Mouse (Mus musculus): ENCODE results near the gene Gm11985. TPM values are rescaled to one million over a fixed set of nuclear protein-coding genes. Genes with fewer than 3 reads are reported as not detected.
"Not testable (repeated sequence)": the region's sequence is repeated elsewhere in the genome, so short reads cannot be mapped to it uniquely, and the experiment has no call there.

The Gm11985 gene
- polyA plus RNA-seq, 1 experiment from 2014 or later: not detected

DNA sequence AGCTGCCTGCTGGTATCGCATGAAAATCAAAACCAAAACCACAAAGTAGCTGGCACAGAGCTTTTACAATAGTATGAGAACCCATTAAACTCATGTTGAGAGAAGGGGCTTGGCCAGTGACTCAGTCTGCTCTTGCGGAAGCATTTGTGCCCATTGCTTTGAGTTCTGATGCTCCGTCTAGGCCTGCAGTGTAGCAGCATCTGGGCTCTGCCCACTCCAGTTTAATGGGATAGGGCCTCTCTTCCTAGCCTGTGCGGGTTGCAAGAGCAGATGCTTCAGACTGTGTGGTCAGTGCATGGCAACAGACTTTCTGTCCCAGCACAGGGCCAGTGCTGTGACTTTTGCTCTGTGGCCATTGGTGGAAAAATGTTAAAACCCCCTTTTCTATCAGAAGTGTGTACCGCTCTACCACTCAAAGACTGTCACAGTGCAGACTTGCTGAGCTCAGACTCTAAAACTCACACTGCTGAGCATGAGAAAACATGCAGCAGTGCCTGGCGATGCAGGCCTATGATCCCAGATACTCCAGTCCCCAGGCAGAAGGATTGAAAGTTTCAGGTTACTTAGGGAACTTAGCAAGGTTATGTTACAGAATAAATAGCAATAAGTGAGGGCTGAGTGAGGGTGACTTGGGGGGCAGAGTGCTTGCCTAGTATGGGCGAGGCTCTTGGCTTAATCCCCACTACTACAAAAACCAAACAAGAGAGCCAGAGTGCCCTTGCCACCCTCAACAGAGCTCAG lies 38.6 kb upstream of the Gm11985 start:
- no peak for ATAC-seq (replicated peaks; ENCODE audit: low FRiP score)
- Histone ChIP-seq H3K4me1 (replicated peaks; ENCODE audit: control insufficient read depth, insufficient read depth, low read length) (no peaks in the 10 kb centered on the region), H3K27me3 (replicated peaks; ENCODE audit: control insufficient read depth, insufficient read depth, low read length) (no peaks in the 10 kb centered on the region), H3K4me3 (ENCODE audit: low read depth, low read length) (no peak overlapping the region), H3K36me3 (ENCODE audit: control insufficient read depth, insufficient read depth, low read length) (no peaks in the 10 kb centered on the region), H3K9ac (ENCODE audit: low read depth, low read length) (no peak overlapping the region), H3K9me3 (ENCODE audit: control insufficient read depth, low read length) (no peaks in the 10 kb centered on the region), H3K4me2 (no peak overlapping the region), H3K27ac (ENCODE audit: low read depth, low read length) (no peak overlapping the region)
- 73% methylated on average over 7 of the region's 7 CpGs for WGBS
- DNase-seq (ENCODE audit: low spot score): no peak

- no peak overlapping the region for H3K9ac ChIP-seq (ENCODE audit: low read depth, low read length)
- no peak for DNase-seq (ENCODE audit: low spot score)
Observed at GRCm38 (mm10) chr11:7226200-7226599, 37.8 kb upstream of the Gm11985 start.

GRCm38 (mm10) chr11:7221826-7222225 lies 33.5 kb upstream of the Gm11985 start:
- H3K4me2 ChIP-seq; H3K27ac ChIP-seq (ENCODE audit: low read depth, low read length); DNase-seq (ENCODE audit: low spot score); ATAC-seq (replicated peaks; ENCODE audit: low FRiP score); H3K4me3 ChIP-seq (ENCODE audit: low read depth, low read length); H3K36me3 ChIP-seq (ENCODE audit: control insufficient read depth, insufficient read depth, low read length); H3K4me1 ChIP-seq (replicated peaks; ENCODE audit: control insufficient read depth, insufficient read depth, low read length); H3K9me3 ChIP-seq (ENCODE audit: control insufficient read depth, low read length); H3K9ac ChIP-seq (ENCODE audit: low read depth, low read length); H3K27me3 ChIP-seq (replicated peaks; ENCODE audit: control insufficient read depth, insufficient read depth, low read length): not testable (repeated sequence)
- WGBS: 70% methylated on average over 8 of the region's 8 CpGs

More at GRCm38 (mm10) chr11:7226200-7226599, 37.8 kb upstream of the Gm11985 start:
- Histone ChIP-seq H3K27me3 (replicated peaks; ENCODE audit: control insufficient read depth, insufficient read depth, low read length) (no peaks in the 10 kb centered on the region), H3K4me3 (ENCODE audit: low read depth, low read length) (no peak overlapping the region), H3K4me2 (no peak overlapping the region), H3K4me1 (replicated peaks; ENCODE audit: control insufficient read depth, insufficient read depth, low read length) (no peaks in the 10 kb centered on the region), H3K36me3 (ENCODE audit: control insufficient read depth, insufficient read depth, low read length) (no peaks in the 10 kb centered on the region), H3K27ac (ENCODE audit: low read depth, low read length) (no peak overlapping the region), H3K9me3 (ENCODE audit: control insufficient read depth, low read length) (no peaks in the 10 kb centered on the region)
- 66% methylated on average over 2 of the region's 2 CpGs for WGBS
- ATAC-seq (replicated peaks; ENCODE audit: low FRiP score): no peak

DNA sequence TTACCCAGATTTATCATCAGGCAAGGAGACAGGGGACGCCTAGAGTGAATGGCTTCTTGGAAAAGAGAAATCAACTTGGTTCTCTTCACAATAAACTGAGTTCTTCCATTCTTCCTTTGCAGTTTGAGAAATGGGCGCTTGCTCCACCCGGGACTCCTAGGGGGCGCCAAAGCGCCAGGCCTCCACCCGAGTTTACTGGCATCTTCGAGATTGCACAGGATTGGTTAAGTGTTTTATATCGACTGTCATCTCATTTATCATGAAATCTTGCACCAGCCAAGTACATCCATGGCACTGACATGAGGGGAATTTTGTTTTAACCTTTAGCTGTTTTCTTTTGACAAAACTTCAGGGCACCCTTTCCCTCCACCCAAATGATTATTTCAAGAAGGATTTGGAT lies 27.3 kb upstream of the Gm11985 start:
- H3K27ac ChIP-seq (ENCODE audit: low read depth, low read length): no peak overlapping the region
- peaks cover 37% of the 10 kb centered on the region for H3K27me3 ChIP-seq (replicated peaks; ENCODE audit: control insufficient read depth, insufficient read depth, low read length)
- DNase-seq (ENCODE audit: low spot score): no peak
- WGBS: 13% methylated on average over 8 of the region's 8 CpGs
- H3K9me3 ChIP-seq (ENCODE audit: control insufficient read depth, low read length): no peaks in the 10 kb centered on the region
- no peak overlapping the region for H3K9ac ChIP-seq (ENCODE audit: low read depth, low read length)
- no peak for ATAC-seq (replicated peaks; ENCODE audit: low FRiP score)
- H3K4me3 ChIP-seq (ENCODE audit: low read depth, low read length): no peak overlapping the region
- no peaks in the 10 kb centered on the region for H3K4me1 ChIP-seq (replicated peaks; ENCODE audit: control insufficient read depth, insufficient read depth, low read length)
- H3K4me2 ChIP-seq: no peak overlapping the region
- H3K36me3 ChIP-seq (ENCODE audit: control insufficient read depth, insufficient read depth, low read length): no peaks in the 10 kb centered on the region

DNA sequence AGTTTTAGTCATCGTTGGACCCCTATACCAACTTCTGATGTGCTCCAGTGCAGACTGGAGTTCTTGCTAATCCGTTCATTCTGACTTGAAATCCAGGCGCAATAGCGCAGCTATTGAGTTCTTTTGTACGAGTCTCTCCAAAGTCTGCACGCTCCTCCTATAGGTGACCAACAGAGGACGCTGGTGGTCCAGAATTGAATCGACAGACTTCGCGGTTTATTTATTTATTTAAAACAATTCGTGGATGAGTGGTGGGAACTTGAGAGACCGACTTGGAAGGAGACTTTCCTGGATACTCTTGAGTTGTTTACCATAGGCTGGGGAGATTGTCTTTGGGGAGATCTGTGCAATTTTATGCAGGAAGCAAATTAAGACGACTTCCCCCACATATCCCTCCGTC lies 26.4 kb upstream of the Gm11985 start:
- ATAC-seq (replicated peaks; ENCODE audit: low FRiP score): no peak
- H3K4me3 ChIP-seq (ENCODE audit: low read depth, low read length): no peak overlapping the region
- DNase-seq (ENCODE audit: low spot score): no peak

DNA sequence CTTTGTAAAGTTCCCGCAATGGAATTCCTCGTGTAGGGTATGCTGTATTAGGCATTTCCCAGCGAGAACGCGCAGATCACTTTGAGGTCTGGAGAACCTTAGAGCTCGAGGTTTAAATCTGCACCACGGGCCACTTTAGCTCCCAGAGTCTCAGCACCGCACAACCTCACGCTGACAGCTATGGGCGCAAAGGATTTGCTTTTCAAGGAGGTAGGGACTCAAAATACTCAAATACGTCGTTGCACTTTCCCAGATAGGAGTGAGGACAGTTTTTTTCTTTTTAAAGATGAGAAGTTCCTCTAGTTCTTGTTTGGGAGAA lies 25.9 kb upstream of the Gm11985 start:
- Histone ChIP-seq H3K4me3 (ENCODE audit: low read depth, low read length) (peak overlapping the region; percentile 57), H3K36me3 (ENCODE audit: control insufficient read depth, insufficient read depth, low read length) (no peaks in the 10 kb centered on the region), H3K9me3 (ENCODE audit: control insufficient read depth, low read length) (no peaks in the 10 kb centered on the region), H3K9ac (ENCODE audit: low read depth, low read length) (no peak overlapping the region), H3K27ac (ENCODE audit: low read depth, low read length) (no peak overlapping the region), H3K4me2 (peak overlapping the region; percentile 72), H3K27me3 (replicated peaks; ENCODE audit: control insufficient read depth, insufficient read depth, low read length) (peaks cover 38% of the 10 kb centered on the region), H3K4me1 (replicated peaks; ENCODE audit: control insufficient read depth, insufficient read depth, low read length) (no peaks in the 10 kb centered on the region)
- ATAC-seq (replicated peaks; ENCODE audit: low FRiP score) (no peak), DNase-seq (ENCODE audit: low spot score) (no peak)
- WGBS: 2% methylated on average over 12 of the region's 12 CpGs

More for the DNA sequence above, 26.4 kb upstream of the Gm11985 start:
- Histone ChIP-seq H3K4me2 (peak overlapping the region; percentile 72), H3K27ac (ENCODE audit: low read depth, low read length) (no peak overlapping the region), H3K9ac (ENCODE audit: low read depth, low read length) (no peak overlapping the region), H3K9me3 (ENCODE audit: control insufficient read depth, low read length) (no peaks in the 10 kb centered on the region), H3K27me3 (replicated peaks; ENCODE audit: control insufficient read depth, insufficient read depth, low read length) (peaks cover 38% of the 10 kb centered on the region), H3K4me1 (replicated peaks; ENCODE audit: control insufficient read depth, insufficient read depth, low read length) (no peaks in the 10 kb centered on the region), H3K36me3 (ENCODE audit: control insufficient read depth, insufficient read depth, low read length) (no peaks in the 10 kb centered on the region)
- 5% methylated on average over 14 of the region's 14 CpGs for WGBS

DNA sequence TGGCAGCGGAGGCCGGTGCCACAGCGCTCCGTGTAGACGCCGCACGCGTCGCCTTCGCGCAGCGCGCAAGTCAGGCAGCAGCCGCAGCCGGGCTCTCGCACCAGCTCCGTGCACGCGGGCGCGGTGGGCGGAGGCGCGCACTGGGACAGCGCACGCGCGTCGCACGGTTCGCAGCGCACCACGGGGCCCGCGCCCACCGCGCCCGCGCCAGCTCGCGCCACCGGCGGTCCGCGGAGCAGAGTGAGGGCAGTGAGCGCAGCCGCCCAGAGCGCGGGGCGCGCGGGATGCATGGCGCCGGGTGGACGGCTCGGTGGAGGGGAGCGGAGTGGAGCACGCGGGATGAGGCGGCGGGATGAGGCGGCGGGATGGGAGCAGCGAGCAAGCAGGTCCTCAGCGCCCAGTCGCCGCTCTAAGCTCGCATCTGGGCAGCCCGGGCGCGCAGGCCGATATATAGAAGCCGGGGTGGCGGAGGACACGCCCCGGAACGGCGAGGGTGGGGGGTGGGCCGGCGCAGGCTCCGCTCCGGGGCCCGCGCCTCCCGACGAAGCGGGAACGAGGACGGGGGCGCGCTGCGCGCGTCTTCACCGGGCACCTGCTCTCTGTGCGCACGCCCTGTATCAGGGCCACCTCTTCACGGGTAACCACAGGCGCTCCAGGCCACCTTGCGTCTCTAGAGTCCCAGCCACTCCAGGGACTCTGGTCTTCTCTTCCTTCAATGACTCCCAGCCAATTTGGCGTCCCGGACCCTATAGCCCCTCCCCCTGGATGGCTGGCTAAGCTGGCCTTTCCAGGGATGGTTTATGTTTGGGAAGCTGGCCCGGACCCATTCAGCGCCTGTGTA lies 25.4 kb upstream of the Gm11985 start, which contains the start of gene Igfbp3:
Igfbp3 (minus strand) TSS at position 423 of the 841 bp plus-strand sequence.
- ATAC-seq (replicated peaks; ENCODE audit: low FRiP score): peak; percentile 66
- peak within 1 kb of the TSS; percentile 72 for H3K4me2 ChIP-seq
- H3K36me3 ChIP-seq (ENCODE audit: control insufficient read depth, insufficient read depth, low read length): no peaks in the 10 kb centered on the region
- peak; percentile 60 for DNase-seq (ENCODE audit: low spot score)
- peak within 1 kb of the TSS; percentile 32; the same call in 1 of the 2 replicates for H3K9ac ChIP-seq (ENCODE audit: low read depth, low read length)
- peaks cover 38% of the 10 kb centered on the region for H3K27me3 ChIP-seq (replicated peaks; ENCODE audit: control insufficient read depth, insufficient read depth, low read length)
- H3K9me3 ChIP-seq (ENCODE audit: control insufficient read depth, low read length): no peaks in the 10 kb centered on the region
- no peak within 1 kb of the TSS for H3K27ac ChIP-seq (ENCODE audit: low read depth, low read length)
- no peaks in the 10 kb centered on the region for H3K4me1 ChIP-seq (replicated peaks; ENCODE audit: control insufficient read depth, insufficient read depth, low read length)
- WGBS: 2% methylated on average over 92 of the region's 104 CpGs
- H3K4me3 ChIP-seq (ENCODE audit: low read depth, low read length): peak within 1 kb of the TSS; percentile 57

DNA sequence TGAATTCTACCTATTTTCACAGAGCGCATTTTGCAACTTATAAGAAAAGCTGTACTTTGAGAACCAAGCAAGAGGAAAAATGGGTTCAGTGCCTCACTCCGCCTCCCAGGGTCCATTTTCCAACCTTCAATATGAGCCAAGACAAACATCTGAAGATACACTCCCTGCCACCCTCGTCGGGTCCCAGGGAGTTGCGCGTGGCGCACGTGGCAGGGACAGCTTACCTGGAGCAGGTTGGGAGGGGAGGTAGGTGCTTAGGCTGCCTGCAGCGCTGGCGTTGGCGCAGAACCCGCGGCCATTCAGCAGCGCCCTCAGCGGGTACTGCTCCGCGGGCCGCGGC lies 24.8 kb upstream of the Gm11985 start:
- peaks cover 38% of the 10 kb centered on the region for H3K27me3 ChIP-seq (replicated peaks; ENCODE audit: control insufficient read depth, insufficient read depth, low read length)
- no peak overlapping the region for H3K27ac ChIP-seq (ENCODE audit: low read depth, low read length)
- no peaks in the 10 kb centered on the region for H3K36me3 ChIP-seq (ENCODE audit: control insufficient read depth, insufficient read depth, low read length)
- DNase-seq (ENCODE audit: low spot score): no peak
- H3K4me1 ChIP-seq (replicated peaks; ENCODE audit: control insufficient read depth, insufficient read depth, low read length): no peaks in the 10 kb centered on the region
- WGBS: 4% methylated on average over 19 of the region's 19 CpGs
- no peak for ATAC-seq (replicated peaks; ENCODE audit: low FRiP score)
- no peaks in the 10 kb centered on the region for H3K9me3 ChIP-seq (ENCODE audit: control insufficient read depth, low read length)
- H3K4me3 ChIP-seq (ENCODE audit: low read depth, low read length): peak overlapping the region; percentile 57
- H3K9ac ChIP-seq (ENCODE audit: low read depth, low read length): peak overlapping the region; percentile 32; the same call in 1 of the 2 replicates
- peak overlapping the region; percentile 72 for H3K4me2 ChIP-seq
